Mouse (Mus musculus): Measurements from ENCODE around the gene Hist1h2af.
"Not testable (repeated sequence)": the region's sequence is repeated elsewhere in the genome, so short reads cannot be mapped to it uniquely, and the experiment has no call there.

The Hist1h2af gene

DNA sequence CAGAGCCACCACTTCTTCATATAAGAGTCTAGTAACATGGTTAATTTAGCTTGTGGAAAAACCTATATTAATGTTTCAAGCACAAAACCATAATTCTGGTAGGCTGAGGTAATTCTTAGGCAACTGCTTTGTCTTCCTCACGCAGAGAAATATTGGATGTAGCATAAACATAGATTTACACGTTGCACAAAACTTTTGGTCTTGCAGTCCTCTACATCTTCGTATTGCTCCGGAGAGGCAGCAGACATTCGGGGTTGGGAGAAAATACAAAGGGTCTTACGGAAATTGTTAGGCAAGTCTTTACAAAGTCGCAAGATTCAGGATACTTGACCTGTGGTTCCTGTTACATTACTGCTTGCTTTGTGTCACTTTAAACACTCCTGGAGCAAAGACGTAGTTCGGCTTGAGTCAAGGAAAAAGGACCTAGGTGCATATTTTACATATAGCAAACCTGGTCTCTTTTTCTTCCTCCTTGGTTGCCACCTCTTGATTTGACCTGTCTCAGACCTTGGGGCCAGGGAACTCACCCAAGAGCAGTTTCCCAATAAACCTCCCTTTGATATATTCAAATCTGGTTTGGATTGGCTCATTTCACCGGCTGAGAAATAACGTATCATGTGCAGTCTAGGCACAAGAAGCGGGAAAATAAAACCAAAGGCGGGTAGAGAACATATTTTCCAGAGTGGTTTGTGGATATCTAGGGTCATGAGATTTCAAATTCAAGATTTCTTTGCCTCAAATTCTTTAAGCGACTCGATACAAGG is 844 bp downstream of the Hist1h2af start:
- in situ Hi-C loops (cut with MboI, MseI) = loop anchor here (5.0 kb wide), 2 partner anchors 1497 to 1817 kb away; partner anchors contain the start of genes Hist1h2ah, Hist1h2ai, Hist1h2bk and Hist1h2bl

DNA sequence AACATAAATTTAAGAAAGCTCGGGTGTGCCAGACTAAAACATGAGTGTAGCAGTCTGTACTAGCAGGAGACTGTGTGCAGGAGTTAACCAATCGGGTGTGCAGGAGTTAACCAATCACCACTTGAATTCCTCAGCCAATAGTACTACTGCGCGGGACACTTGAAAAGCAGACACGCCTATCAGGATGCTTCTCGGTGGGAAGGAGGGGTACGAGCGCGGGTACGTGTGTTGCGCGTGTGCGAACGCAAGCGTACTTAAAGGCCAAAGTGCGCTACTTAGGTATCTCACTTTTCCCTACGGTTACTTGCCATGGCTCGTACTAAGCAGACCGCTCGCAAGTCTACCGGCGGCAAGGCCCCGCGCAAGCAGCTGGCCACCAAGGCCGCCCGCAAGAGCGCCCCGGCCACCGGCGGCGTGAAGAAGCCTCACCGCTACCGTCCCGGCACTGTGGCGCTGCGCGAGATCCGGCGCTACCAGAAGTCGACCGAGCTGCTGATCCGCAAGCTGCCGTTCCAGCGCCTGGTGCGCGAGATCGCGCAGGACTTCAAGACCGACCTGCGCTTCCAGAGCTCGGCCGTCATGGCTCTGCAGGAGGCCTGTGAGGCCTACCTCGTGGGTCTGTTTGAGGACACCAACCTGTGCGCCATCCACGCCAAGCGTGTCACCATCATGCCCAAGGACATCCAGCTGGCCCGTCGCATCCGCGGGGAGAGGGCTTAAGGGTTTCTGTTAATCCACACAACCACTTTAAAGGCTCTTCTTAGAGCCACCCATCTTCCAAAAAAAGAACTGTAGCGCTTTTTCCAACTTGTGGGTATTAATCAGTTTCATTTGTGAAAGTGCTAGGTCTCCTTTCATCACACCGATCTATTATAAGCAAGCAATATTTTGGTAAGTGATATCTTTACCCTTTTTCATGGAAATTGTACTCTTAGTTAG is 1.7 kb downstream of the Hist1h2af start, which contains the start of gene Hist1h3g:
Hist1h3g (plus strand) TSS at position 286 of the 939 bp plus-strand sequence.
- in situ Hi-C loops (cut with MboI, MseI) = loop anchor here (5.0 kb wide), 1 partner anchor 1818 kb away; the partner anchor contains the start of genes Hist1h2ai, Hist1h2bl and Hist1h3h

DNA sequence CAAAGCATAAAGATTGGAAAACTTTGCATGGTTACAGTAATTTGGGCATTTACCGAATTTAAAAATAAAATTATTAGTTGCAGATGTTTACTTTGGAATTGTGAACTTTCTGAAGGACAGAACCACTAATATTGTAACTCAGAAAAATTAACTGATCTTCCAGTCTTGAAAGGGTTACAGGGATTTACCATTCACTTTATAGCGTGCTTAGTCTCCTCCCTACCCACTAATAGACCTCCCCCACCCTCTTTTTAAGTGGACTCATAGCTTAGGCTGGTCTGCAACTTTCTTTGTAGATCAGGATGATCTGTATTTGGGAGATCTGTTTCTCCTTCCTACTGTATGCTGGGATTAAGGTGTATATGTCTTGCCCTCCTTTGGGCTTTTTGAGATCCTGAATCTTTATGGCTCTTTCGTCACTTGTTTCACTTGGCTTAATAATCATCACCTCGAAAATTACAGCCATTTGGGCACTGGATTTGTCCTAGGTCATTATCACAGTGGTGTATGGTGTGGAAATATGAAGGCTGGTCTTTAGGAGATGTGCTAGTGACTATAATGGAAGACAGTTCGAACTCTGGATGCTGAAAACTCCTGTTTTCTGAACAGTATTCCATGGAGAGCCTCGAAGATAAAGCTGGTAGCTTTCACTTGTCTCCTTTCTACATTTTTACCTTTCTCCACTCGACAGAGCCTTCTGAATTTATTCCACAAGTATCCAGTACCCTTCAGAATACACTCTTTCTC is 2.5 kb downstream of the Hist1h2af start:
- in situ Hi-C loops (cut with MboI, MseI) = loop anchor here (5.0 kb wide), 1 partner anchor 1819 kb away; the partner anchor contains the start of genes Hist1h2ai, Hist1h2bl and Hist1h3h

- in situ Hi-C loops (cut with MboI, MseI) = loop anchor here (5.0 kb wide), 1 partner anchor 1820 kb away; the partner anchor contains the start of genes Hist1h2ai, Hist1h2bl and Hist1h3h
Observed at GRCm38 (mm10) chr13:23537006-23537710, 3.5 kb downstream of the Hist1h2af start.

DNA sequence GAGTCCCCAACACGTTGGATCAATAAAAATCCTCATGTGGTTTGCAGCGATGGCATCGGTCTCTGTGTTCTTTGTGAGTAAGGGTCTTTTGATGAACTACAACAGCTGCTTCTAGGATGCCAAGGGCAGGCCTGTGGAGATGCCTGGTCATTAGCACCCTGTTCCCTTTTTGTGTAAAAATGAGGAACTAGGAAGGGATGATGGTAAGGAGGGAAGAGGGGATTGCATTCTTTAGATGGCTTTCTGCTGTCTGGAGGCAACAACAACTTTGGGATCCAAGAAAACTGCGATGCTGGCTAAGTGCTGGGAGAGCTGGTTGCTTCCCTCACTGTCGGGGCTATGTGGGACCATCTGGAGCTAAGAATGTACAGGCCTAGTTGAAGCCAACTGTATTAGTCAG is 4.5 kb downstream of the Hist1h2af start:
- in situ Hi-C loops (cut with MboI, MseI) = loop anchor here (5.0 kb wide), 1 partner anchor 1821 kb away; the partner anchor contains the start of genes Hist1h2ai, Hist1h2bl and Hist1h3h

- in situ Hi-C loops (cut with MboI, MseI) = loop anchor here (5.0 kb wide), 1 partner anchor 1823 kb away; the partner anchor contains the start of genes Hist1h2ai, Hist1h2bl and Hist1h3h
Observed at GRCm38 (mm10) chr13:23539821-23540220, 6.1 kb downstream of the Hist1h2af start.

DNA sequence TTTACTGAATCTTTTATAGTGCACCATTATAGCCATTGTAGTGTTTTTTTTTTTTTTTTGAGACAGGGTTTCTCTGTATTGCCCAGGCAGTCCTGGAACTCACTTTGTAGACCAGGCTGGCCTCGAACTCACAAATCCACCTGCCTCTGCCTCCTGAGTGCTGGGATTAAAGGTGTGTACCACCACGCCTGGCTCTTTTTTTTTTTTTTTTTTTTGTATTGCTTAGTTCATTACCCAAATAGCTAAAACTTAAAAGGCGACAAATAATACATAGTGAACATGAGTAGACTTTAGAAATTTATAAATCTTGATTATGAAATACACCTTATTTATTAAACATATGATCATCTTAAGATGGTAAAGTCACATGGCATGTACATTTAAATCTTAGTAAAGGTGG is 7.8 kb downstream of the Hist1h2af start:
- in situ Hi-C loops (cut with MboI, MseI) = no loop called here

GRCm38 (mm10) chr13:23542225-23542980 is 8.7 kb downstream of the Hist1h2af start:
- in situ Hi-C loops (cut with MboI, MseI) = not testable (repeated sequence)

- in situ Hi-C loops (cut with MboI, MseI) = not testable (repeated sequence)
Observed at GRCm38 (mm10) chr13:23542999-23543607, 9.4 kb downstream of the Hist1h2af start, which contains the start of gene Hist1h2bh. Gene Hist1h2bh, minus strand, starts transcription at chr13:23543392.

GRCm38 (mm10) chr13:23543965-23544786 is 10.5 kb downstream of the Hist1h2af start, which contains the start of gene Hist1h3f:
Gene Hist1h3f, plus strand, starts transcription at chr13:23544052.
- in situ Hi-C loops (cut with MboI, MseI) = no loop called here

- in situ Hi-C loops (cut with MboI, MseI) = not testable (repeated sequence)
Observed at GRCm38 (mm10) chr13:23544787-23545120, 11.0 kb downstream of the Hist1h2af start.

DNA sequence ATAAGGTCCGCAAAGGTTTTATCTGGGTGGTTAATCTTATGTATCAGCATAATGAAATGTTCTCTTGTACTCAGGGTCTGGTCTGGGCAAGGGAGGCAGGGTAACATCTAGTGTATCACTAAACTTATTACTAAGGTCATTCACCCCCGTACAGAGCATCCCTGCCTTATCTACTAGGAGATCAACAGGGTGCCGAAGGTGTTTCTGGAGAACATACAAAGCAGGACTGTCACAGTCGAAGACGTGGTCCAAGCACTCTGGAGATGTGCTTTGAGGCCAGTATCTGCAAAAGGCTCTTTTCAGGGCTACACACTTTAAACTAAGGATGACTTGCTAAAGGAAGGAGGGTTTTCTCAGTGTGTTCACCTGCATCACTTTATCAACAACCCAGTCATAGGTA is 13.0 kb downstream of the Hist1h2af start:
- in situ Hi-C loops (cut with MboI, MseI) = no loop called here

DNA sequence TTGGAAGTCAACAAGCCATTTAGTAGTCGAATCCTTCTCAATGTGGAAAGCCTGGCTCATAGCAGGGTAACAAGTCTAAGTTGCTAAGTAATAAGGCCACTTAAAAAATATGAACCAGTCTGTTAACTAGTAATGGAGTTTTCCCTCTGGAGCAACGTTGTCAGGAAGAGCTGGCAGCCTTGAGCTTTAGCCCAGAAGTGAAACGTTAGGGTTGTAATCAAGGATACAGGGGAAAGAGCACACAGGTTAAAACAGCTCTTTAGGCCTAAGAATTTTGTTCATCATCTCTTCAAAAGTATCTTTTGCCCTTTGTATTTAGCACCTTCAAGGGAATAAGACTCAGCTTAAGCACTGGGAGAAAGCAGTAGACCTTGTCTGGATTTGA is 17.0 kb downstream of the Hist1h2af start:
- in situ Hi-C loops (cut with MboI, MseI) = no loop called here

DNA sequence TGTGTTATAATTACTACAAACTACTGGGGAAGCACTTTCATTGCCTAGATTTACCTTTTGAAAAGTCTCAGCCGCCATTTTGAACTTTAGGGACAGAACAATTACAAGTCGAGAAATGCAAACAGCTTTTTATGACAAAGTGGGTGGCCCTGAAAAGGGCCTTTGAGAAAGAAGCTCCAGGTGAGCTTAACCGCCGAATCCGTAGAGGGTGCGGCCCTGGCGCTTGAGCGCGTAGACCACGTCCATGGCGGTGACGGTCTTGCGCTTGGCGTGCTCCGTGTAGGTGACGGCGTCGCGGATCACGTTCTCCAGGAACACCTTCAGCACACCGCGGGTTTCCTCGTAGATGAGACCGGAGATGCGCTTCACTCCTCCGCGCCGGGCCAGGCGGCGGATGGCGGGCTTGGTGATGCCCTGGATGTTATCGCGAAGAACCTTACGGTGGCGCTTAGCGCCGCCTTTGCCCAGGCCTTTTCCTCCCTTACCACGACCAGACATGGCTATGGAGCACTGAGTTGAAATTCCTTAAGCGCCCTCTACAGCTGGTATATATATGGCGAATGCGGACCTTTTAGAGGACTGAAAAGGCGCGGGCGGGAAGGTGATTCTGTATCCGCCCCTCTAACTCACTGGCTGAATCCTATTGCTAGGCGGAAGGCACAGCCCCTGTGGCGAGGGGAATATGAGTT is 17.6 kb downstream of the Hist1h2af start, which contains the start of gene Hist1h4f:
Hist1h4f (minus strand) TSS at position 503 of the 689 bp plus-strand sequence.
- in situ Hi-C loops (cut with MboI, MseI) = not testable (repeated sequence)

DNA sequence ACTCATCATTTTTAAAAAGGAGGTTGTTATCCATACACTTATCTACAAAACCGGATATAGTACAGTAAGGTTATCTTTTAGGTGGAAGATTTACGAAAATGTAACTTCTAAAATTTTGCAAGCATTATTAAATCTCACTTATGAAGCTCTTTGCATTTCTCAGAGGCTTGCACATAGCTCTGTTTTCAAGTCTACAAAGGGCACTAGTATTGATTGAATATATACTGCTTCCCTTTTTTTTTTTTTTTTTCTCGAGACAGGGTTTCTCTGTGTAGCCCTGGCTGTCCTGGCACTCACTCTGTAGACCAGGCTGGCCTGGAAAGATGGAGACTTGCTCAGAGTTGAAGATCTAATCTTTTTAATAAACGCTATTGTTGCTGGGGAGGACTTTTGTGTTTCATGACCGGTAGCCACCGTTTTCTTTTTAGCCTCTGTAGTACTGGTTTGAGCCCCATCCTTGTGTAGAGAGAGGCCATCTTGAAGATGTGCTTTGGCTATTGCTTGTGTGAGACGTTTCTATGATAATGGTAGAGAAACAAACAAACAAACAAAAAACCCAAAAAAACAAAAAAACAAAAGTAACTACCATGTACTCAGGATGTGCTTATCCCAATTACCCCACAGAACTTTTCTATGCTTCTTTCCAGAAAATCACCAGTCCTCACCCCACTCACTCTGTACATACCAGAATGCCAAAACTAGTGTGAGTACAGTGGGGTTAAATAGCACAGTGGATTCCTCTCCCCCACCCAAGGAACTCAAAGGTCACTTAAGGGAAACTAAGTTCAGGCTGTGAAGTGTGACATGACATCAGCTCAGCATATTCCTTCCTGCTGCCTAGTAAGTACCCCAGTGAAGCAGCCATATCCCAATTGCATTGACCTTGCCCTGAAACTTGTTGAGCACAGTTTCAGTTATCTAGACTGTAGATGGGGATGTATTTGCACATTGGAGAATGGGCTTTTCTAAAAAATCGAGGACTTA is 18.5 kb downstream of the Hist1h2af start:
- in situ Hi-C loops (cut with MboI, MseI) = no loop called here

DNA sequence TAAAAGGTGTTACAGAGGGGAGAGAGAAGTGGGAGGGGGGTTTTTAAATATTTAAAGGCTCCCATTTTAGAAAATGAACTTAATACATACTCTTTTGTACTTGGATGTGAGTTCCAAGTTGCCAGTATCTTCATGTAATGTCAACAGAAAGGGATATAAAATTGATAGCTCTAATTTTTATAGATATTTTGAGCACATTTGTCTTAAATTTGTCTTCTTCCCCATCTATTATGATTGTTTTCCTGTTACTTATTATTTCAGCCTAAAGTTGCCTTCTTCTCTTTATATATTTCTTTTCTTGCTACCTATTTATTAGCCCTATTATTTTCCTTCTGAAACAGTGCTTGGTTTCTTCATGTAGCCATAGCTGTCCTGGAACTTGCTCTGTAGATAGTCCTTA is 19.3 kb downstream of the Hist1h2af start, which contains the start of gene Hist1h1d:
Hist1h1d (plus strand) TSS at position 301 of the 400 bp plus-strand sequence.
- in situ Hi-C loops (cut with MboI, MseI) = no loop called here
